Mouse (Mus musculus) limb, embryonic 13.5 days (tissue): Measurements from ENCODE around the gene Gm47995. TPM values are rescaled to one million over a fixed set of nuclear protein-coding genes. Genes with fewer than 3 reads are reported as not detected.
"Not testable (repeated sequence)": the region's sequence is repeated elsewhere in the genome, so short reads cannot be mapped to it uniquely, and the experiment has no call there.

Source experiments
- ATAC-seq: fragments of 200-750 bp; cut with Nextera tagmentation; 2 replicates; pipeline ENCODE4 v1.8.0; 2017; ENCODE audit warnings: low read depth, moderate number of reproducible peaks, moderate TSS enrichment; ENCODE audit not compliant: low FRiP score
- H3K27ac ChIP-seq: fragments of 300-500 bp; sonication (generic); 2 replicates; pipeline ENCODE4 v1.5.1; 2015; ENCODE audit warnings: inconsistent platforms, mild to moderate bottlenecking, moderate library complexity
- H3K27me3 ChIP-seq: fragments of 300-500 bp; sonication (generic); 2 replicates; pipeline ENCODE4 v1.6.1; 2015; ENCODE audit warnings: mild to moderate bottlenecking, inconsistent platforms
- H3K36me3 ChIP-seq: fragments of 300-500 bp; sonication (generic); 2 replicates; pipeline ENCODE4 v1.6.1; 2015; ENCODE audit warnings: inconsistent platforms, mild to moderate bottlenecking, moderate library complexity
- H3K4me1 ChIP-seq: fragments of 300-500 bp; sonication (generic); 2 replicates; pipeline ENCODE4 v1.6.1; 2015; ENCODE audit warnings: inconsistent platforms
- H3K4me2 ChIP-seq: fragments of 300-500 bp; sonication (generic); replicated peaks from 2 replicates; pipeline ENCODE4 v1.6.1; 2015; ENCODE audit warnings: inconsistent platforms, mild to moderate bottlenecking, moderate library complexity
- H3K4me3 ChIP-seq: fragments of 300-500 bp; sonication (generic); 2 replicates; pipeline ENCODE4 v1.5.1; 2015; ENCODE audit warnings: moderate library complexity, mild to moderate bottlenecking, inconsistent platforms
- H3K9ac ChIP-seq: fragments of 300-500 bp; sonication (generic); 2 replicates; pipeline ENCODE4 v1.6.1; 2015; ENCODE audit warnings: mild to moderate bottlenecking, inconsistent platforms
- H3K9me3 ChIP-seq: fragments of 300-500 bp; sonication (generic); 2 replicates; pipeline ENCODE4 v1.6.1; 2016; ENCODE audit warnings: inconsistent platforms
- WGBS: fragments of 180-500 bp; shearing (Covaris S2); methylation state at CpG from one replicate; pipeline ENCODE4 v1.1.7; 2015; 5-methylcytosine and 5-hydroxymethylcytosine counted together
- polyA plus RNA-seq: library from polyadenylated mRNA; unstranded; fragments of >200 nt; fragmentation: Nextera tagmentation; extraction: Ambion mirVana; gene quantifications from 2 replicates; pipeline ENCODE4 v1.2.1, GENCODE M21; 2015

The Gm47995 gene
- polyA plus RNA-seq, 1 experiment from 2014 or later, result not detected

GRCm38 (mm10) chr1:151168637-151169036, 29.6 kb upstream of the Gm47995 start:
- Histone ChIP-seq H3K4me3 (no peak overlapping the region), H3K36me3 (no peaks in the 10 kb centered on the region), H3K27ac (no peak overlapping the region), H3K9ac (no peak overlapping the region), H3K9me3 (no peaks in the 10 kb centered on the region), H3K4me1 (peaks cover 11% of the 10 kb centered on the region), H3K4me2 (no peak overlapping the region), H3K27me3 (no peaks in the 10 kb centered on the region)
- 68% methylated on average over 3 of the region's 3 CpGs for WGBS
- ATAC-seq, result no peak

GRCm38 (mm10) chr1:151171572-151172461, 26.4 kb upstream of the Gm47995 start:
- no peak overlapping the region for H3K4me3 ChIP-seq
- H3K4me1 ChIP-seq, result peaks cover 11% of the 10 kb centered on the region
- H3K27ac ChIP-seq, result no peak overlapping the region
- H3K9ac ChIP-seq, result no peak overlapping the region
- no peak for ATAC-seq
- no peaks in the 10 kb centered on the region for H3K36me3 ChIP-seq
- no peaks in the 10 kb centered on the region for H3K27me3 ChIP-seq
- no peaks in the 10 kb centered on the region for H3K9me3 ChIP-seq
- no peak overlapping the region for H3K4me2 ChIP-seq
- 84% methylated on average over 2 of the region's 2 CpGs for WGBS

- peak; percentile 79 for ATAC-seq
- H3K9ac ChIP-seq, result no peak overlapping the region
- WGBS, result 12% methylated on average over 10 of the region's 10 CpGs
- no peaks in the 10 kb centered on the region for H3K27me3 ChIP-seq
- H3K9me3 ChIP-seq, result no peaks in the 10 kb centered on the region
- H3K27ac ChIP-seq, result 0 out of 2 replicates have a peak overlapping the region, but pooled peaks have one; percentile 15
- 0 out of 2 replicates have a peak, but pooled peaks cover 7% of the 10 kb centered on the region for H3K4me1 ChIP-seq
- no peaks in the 10 kb centered on the region for H3K36me3 ChIP-seq
- peak overlapping the region; percentile 59 for H3K4me2 ChIP-seq
- H3K4me3 ChIP-seq, result peak overlapping the region; percentile 36
Observed at GRCm38 (mm10) chr1:151177030-151177936, 21.0 kb upstream of the Gm47995 start.

- Histone ChIP-seq H3K9ac (no peak overlapping the region), H3K9me3 (no peaks in the 10 kb centered on the region), H3K4me3 (peak overlapping the region; percentile 36), H3K27ac (0 out of 2 replicates have a peak overlapping the region, but pooled peaks have one; percentile 15), H3K4me1 (0 out of 2 replicates have a peak, but pooled peaks cover 7% of the 10 kb centered on the region), H3K27me3 (no peaks in the 10 kb centered on the region), H3K4me2 (peak overlapping the region; percentile 59), H3K36me3 (no peaks in the 10 kb centered on the region)
- 22% methylated on average over 4 of the region's 4 CpGs for WGBS
- ATAC-seq, result no peak
Observed at GRCm38 (mm10) chr1:151177937-151178271, 20.3 kb upstream of the Gm47995 start.

GRCm38 (mm10) chr1:151178505-151179083, 19.7 kb upstream of the Gm47995 start:
- Histone ChIP-seq H3K4me2 (no peak overlapping the region), H3K4me1 (0 out of 2 replicates have a peak, but pooled peaks cover 7% of the 10 kb centered on the region), H3K9ac (no peak overlapping the region), H3K36me3 (no peaks in the 10 kb centered on the region), H3K27me3 (no peaks in the 10 kb centered on the region), H3K27ac (no peak overlapping the region), H3K9me3 (no peaks in the 10 kb centered on the region), H3K4me3 (no peak overlapping the region)
- WGBS, result 55% methylated on average over 2 of the region's 2 CpGs
- no peak for ATAC-seq

- no peak overlapping the region for H3K9ac ChIP-seq
- H3K27ac ChIP-seq, result no peak overlapping the region
- no peak for ATAC-seq
- WGBS, result 86% methylated on average over 2 of the region's 2 CpGs
- no peak overlapping the region for H3K4me3 ChIP-seq
- H3K36me3 ChIP-seq, result no peaks in the 10 kb centered on the region
- no peaks in the 10 kb centered on the region for H3K27me3 ChIP-seq
- H3K4me1 ChIP-seq, result 0 out of 2 replicates have a peak, but pooled peaks cover 7% of the 10 kb centered on the region
- no peaks in the 10 kb centered on the region for H3K9me3 ChIP-seq
- H3K4me2 ChIP-seq, result no peak overlapping the region
Observed at GRCm38 (mm10) chr1:151180167-151180566, 18.1 kb upstream of the Gm47995 start.

- H3K4me1 ChIP-seq, H3K9ac ChIP-seq, H3K4me3 ChIP-seq, ATAC-seq, H3K36me3 ChIP-seq, H3K27ac ChIP-seq, H3K9me3 ChIP-seq, H3K4me2 ChIP-seq, H3K27me3 ChIP-seq: not testable (repeated sequence)
- 100% methylated on average over 1 of the region's 7 CpGs for WGBS
Observed at GRCm38 (mm10) chr1:151182266-151182665, 16.0 kb upstream of the Gm47995 start, which contains the start of gene Gm47985. Gene Gm47985 (plus strand): TSS chr1:151182537.

GRCm38 (mm10) chr1:151186186-151186585, 12.1 kb upstream of the Gm47995 start:
- not testable (repeated sequence) for H3K27me3 ChIP-seq, H3K9me3 ChIP-seq, H3K4me1 ChIP-seq, H3K36me3 ChIP-seq, H3K9ac ChIP-seq, H3K4me2 ChIP-seq, H3K4me3 ChIP-seq, ATAC-seq, H3K27ac ChIP-seq
- WGBS, result 74% methylated on average over 3 of the region's 3 CpGs

- H3K9ac ChIP-seq, ATAC-seq, H3K27ac ChIP-seq, H3K36me3 ChIP-seq, H3K4me1 ChIP-seq, H3K4me2 ChIP-seq, H3K27me3 ChIP-seq, H3K9me3 ChIP-seq, H3K4me3 ChIP-seq: not testable (repeated sequence)
- WGBS, result 85% methylated on average over 4 of the region's 4 CpGs
Observed at GRCm38 (mm10) chr1:151186879-151187424, 11.3 kb upstream of the Gm47995 start.

- Histone ChIP-seq H3K27ac (no peak overlapping the region), H3K4me1 (no peaks in the 10 kb centered on the region), H3K4me3 (no peak overlapping the region), H3K9ac (no peak overlapping the region), H3K9me3 (no peaks in the 10 kb centered on the region), H3K36me3 (no peaks in the 10 kb centered on the region), H3K4me2 (no peak overlapping the region), H3K27me3 (no peaks in the 10 kb centered on the region)
- 85% methylated on average over 4 of the region's 4 CpGs for WGBS
- ATAC-seq, result no peak
Observed at GRCm38 (mm10) chr1:151188469-151188868, 9.8 kb upstream of the Gm47995 start.

GRCm38 (mm10) chr1:151192075-151192474, 6.2 kb upstream of the Gm47995 start, which contains the start of gene Gm8947:
Gene Gm8947 (plus strand): TSS chr1:151192376.
- H3K27ac ChIP-seq, ATAC-seq, H3K4me3 ChIP-seq, H3K4me1 ChIP-seq, H3K36me3 ChIP-seq, H3K9ac ChIP-seq, H3K27me3 ChIP-seq, H3K4me2 ChIP-seq, H3K9me3 ChIP-seq: not testable (repeated sequence)
- 100% methylated on average over 1 of the region's 7 CpGs for WGBS
